Mouse (Mus musculus): Measurements from ENCODE around the gene Sipa1l3. TPM values are rescaled to one million over a fixed set of nuclear protein-coding genes. Genes with fewer than 3 reads are reported as not detected.

The Sipa1l3 gene
- polyA plus RNA-seq, 1 experiment from 2014 or later, result 26.6 TPM

GRCm38 (mm10) chr7:29346212-29346611 lies 172.2 kb downstream of the Sipa1l3 start:
- Histone ChIP-seq H3K27me3 (replicated peaks) (no peaks in the 10 kb centered on the region), H3K36me3 (peaks cover 34% of the 10 kb centered on the region), H3K4me1 (replicated peaks) (no peaks in the 10 kb centered on the region), H3K4me3 (replicated peaks) (no peak overlapping the region), H3K4me2 (replicated peaks) (no peak overlapping the region), H3K9me3 (no peaks in the 10 kb centered on the region), H3K27ac (no peak overlapping the region), H3K9ac (no peak overlapping the region)
- ATAC-seq, result no peak
- 70% methylated on average over 3 of the region's 3 CpGs for WGBS

DNA sequence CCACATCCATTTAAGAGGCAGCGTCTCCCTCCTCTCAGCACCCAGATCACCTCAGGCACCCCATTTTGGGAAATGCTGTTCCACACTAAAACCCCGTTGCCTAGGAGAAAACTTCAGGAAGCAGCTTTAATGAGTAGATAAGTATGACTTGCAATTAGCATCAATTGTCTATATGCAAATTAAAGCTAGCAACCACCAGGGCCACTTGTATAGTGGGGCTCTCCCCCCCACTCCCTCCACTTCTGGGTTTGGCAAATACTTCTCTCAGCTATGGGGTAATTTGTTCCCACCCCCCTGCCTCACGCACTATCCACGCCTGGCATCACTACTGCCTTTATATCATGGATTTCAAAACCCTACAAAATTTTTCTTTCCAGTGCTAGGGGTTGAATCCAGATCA lies 172.9 kb downstream of the Sipa1l3 start:
- H3K4me1 ChIP-seq (replicated peaks), result no peaks in the 10 kb centered on the region
- 86% methylated on average over 4 of the region's 4 CpGs for WGBS
- peaks cover 31% of the 10 kb centered on the region for H3K36me3 ChIP-seq

DNA sequence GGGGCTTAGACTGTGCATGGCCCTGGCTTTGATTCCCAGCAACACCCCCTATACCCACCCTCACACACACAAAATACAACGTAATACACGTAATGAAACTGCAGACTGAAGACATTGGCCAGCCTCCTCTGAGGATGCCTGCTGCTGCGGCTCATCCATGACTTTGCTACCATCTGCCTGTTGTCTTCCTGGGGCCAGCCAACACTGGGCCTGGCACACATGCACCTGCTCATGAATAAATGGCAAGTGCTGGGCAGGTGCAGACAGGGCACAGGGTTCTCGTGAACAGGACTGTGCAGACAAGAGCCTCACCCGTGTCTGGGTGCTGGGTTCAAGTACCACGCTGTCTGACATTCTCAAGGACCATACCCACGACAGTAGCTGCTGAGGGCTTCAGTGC lies 174.7 kb downstream of the Sipa1l3 start:
- H3K4me1 ChIP-seq (replicated peaks), result no peaks in the 10 kb centered on the region
- 90% methylated on average over 7 of the region's 7 CpGs for WGBS
- H3K9me3 ChIP-seq, result no peaks in the 10 kb centered on the region
- no peaks in the 10 kb centered on the region for H3K27me3 ChIP-seq (replicated peaks)
- no peak overlapping the region for H3K4me2 ChIP-seq (replicated peaks)
- no peak overlapping the region for H3K9ac ChIP-seq
- H3K36me3 ChIP-seq, result peaks cover 15% of the 10 kb centered on the region
- no peak for ATAC-seq
- H3K27ac ChIP-seq, result no peak overlapping the region
- H3K4me3 ChIP-seq (replicated peaks), result no peak overlapping the region

More for the DNA sequence above, 172.9 kb downstream of the Sipa1l3 start:
- H3K27ac ChIP-seq, result no peak overlapping the region
- H3K9me3 ChIP-seq, result no peaks in the 10 kb centered on the region
- no peaks in the 10 kb centered on the region for H3K27me3 ChIP-seq (replicated peaks)
- no peak overlapping the region for H3K4me2 ChIP-seq (replicated peaks)
- no peak overlapping the region for H3K4me3 ChIP-seq (replicated peaks)
- H3K9ac ChIP-seq, result no peak overlapping the region
- no peak for ATAC-seq

- ATAC-seq, result no peak
- WGBS, result 70% methylated on average over 8 of the region's 8 CpGs
- no peak overlapping the region for H3K9ac ChIP-seq
- peaks cover 9% of the 10 kb centered on the region for H3K36me3 ChIP-seq
- no peaks in the 10 kb centered on the region for H3K27me3 ChIP-seq (replicated peaks)
- H3K4me3 ChIP-seq (replicated peaks), result no peak overlapping the region
- no peaks in the 10 kb centered on the region for H3K9me3 ChIP-seq
- H3K4me2 ChIP-seq (replicated peaks), result no peak overlapping the region
- no peaks in the 10 kb centered on the region for H3K4me1 ChIP-seq (replicated peaks)
- H3K27ac ChIP-seq, result no peak overlapping the region
Measured at GRCm38 (mm10) chr7:29342489-29343092, 175.8 kb downstream of the Sipa1l3 start.

GRCm38 (mm10) chr7:29341722-29342121 lies 176.7 kb downstream of the Sipa1l3 start:
- Histone ChIP-seq H3K4me3 (replicated peaks) (no peak overlapping the region), H3K27ac (no peak overlapping the region), H3K9me3 (no peaks in the 10 kb centered on the region), H3K9ac (no peak overlapping the region), H3K4me2 (replicated peaks) (no peak overlapping the region), H3K4me1 (replicated peaks) (no peaks in the 10 kb centered on the region), H3K27me3 (replicated peaks) (no peaks in the 10 kb centered on the region), H3K36me3 (peaks cover 7% of the 10 kb centered on the region)
- no peak for ATAC-seq
- WGBS, result 70% methylated on average over 12 of the region's 12 CpGs

GRCm38 (mm10) chr7:29340838-29341237 lies 177.6 kb downstream of the Sipa1l3 start:
- H3K9ac ChIP-seq, result no peak overlapping the region
- no peak overlapping the region for H3K4me2 ChIP-seq (replicated peaks)
- H3K27ac ChIP-seq, result no peak overlapping the region
- H3K4me3 ChIP-seq (replicated peaks), result no peak overlapping the region
- no peaks in the 10 kb centered on the region for H3K27me3 ChIP-seq (replicated peaks)
- no peaks in the 10 kb centered on the region for H3K4me1 ChIP-seq (replicated peaks)
- WGBS, result 90% methylated on average over 8 of the region's 8 CpGs
- no peaks in the 10 kb centered on the region for H3K9me3 ChIP-seq
- no peak for ATAC-seq
- H3K36me3 ChIP-seq, result no peaks in the 10 kb centered on the region; the same call in none of the 2 replicates

DNA sequence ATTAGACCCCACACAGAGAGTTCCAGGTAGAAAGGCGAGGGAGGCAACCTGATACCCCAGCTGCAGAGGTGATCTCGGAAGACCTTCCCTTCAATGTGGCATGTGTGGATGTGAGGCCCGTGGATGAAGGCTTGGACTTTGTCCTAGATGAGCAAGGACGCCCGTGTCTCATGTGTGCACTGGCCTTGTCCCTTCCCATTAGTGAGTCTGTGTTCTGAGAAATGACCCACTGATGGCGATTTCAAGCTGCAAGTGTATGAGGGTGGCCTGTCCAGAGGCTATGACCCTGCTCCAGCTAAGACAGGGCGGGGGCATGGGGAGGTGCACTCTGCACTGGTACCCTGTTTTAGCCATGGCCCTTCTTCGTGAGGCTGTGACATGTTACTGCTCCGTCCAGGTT lies 178.2 kb downstream of the Sipa1l3 start:
- Histone ChIP-seq H3K9me3 (no peaks in the 10 kb centered on the region), H3K27ac (no peak overlapping the region), H3K4me2 (replicated peaks) (no peak overlapping the region), H3K36me3 (no peaks in the 10 kb centered on the region; the same call in none of the 2 replicates), H3K9ac (no peak overlapping the region), H3K4me3 (replicated peaks) (no peak overlapping the region), H3K27me3 (replicated peaks) (no peaks in the 10 kb centered on the region), H3K4me1 (replicated peaks) (0 out of 2 replicates have a peak, but pooled peaks cover under 1% of the 10 kb centered on the region)
- WGBS, result 87% methylated on average over 9 of the region's 9 CpGs
- ATAC-seq, result no peak

DNA sequence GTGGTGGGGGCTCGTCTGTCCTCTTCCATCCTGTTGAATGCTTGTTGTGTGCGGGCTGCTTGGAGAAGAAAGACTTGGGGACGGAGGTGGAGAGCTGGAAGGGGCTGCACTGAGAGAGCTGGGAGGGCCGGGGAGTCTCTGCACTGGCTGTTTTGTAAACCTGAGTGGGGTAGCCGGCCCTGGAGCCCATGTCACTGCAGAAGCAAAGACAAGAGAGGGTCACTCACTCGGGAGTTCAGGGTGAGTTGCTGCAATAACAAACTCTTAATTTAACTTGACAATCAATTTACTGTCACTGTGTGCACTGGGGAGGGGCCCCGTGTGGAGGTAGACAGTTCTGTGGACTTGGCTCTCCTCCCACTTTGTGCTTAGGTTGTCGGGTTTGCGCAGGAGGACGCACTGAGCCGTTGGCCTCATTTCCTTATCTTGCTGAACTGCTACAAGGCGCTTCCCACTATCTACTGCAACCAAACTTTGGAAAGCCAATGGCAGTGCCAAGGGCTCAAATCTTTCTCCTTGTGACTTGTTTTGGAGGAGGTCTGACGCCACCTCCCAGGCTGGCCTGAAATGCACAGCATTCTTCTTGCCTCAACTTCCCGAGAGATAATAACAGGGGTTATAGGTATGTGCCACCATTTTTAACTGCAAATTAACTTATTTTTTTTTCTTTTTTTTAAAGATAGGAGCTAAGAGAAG lies 179.3 kb downstream of the Sipa1l3 start:
- no peak overlapping the region for H3K9ac ChIP-seq
- 52% methylated on average over 14 of the region's 14 CpGs for WGBS
- no peaks in the 10 kb centered on the region for H3K27me3 ChIP-seq (replicated peaks)
- H3K9me3 ChIP-seq, result no peaks in the 10 kb centered on the region
- H3K36me3 ChIP-seq, result no peaks in the 10 kb centered on the region; the same call in none of the 2 replicates
- H3K27ac ChIP-seq, result peak overlapping the region; percentile 13; the same call in 1 of the 2 replicates
- no peak overlapping the region for H3K4me2 ChIP-seq (replicated peaks)
- H3K4me3 ChIP-seq (replicated peaks), result no peak overlapping the region
- ATAC-seq, result peak; percentile 38; the same call in 1 of the 2 replicates
- H3K4me1 ChIP-seq (replicated peaks), result 0 out of 2 replicates have a peak, but pooled peaks cover 3% of the 10 kb centered on the region

- no peak overlapping the region for H3K4me2 ChIP-seq (replicated peaks)
- H3K27me3 ChIP-seq (replicated peaks), result no peaks in the 10 kb centered on the region
- H3K9me3 ChIP-seq, result no peaks in the 10 kb centered on the region
- no peak overlapping the region for H3K9ac ChIP-seq
- WGBS, result 64% methylated on average over 9 of the region's 9 CpGs
- H3K36me3 ChIP-seq, result no peaks in the 10 kb centered on the region; the same call in none of the 2 replicates
- 0 out of 2 replicates have a peak, but pooled peaks cover 3% of the 10 kb centered on the region for H3K4me1 ChIP-seq (replicated peaks)
- peak; percentile 79 for ATAC-seq
- H3K4me3 ChIP-seq (replicated peaks), result no peak overlapping the region
- H3K27ac ChIP-seq, result peak overlapping the region; percentile 51
Measured at GRCm38 (mm10) chr7:29338351-29338919, 180.0 kb downstream of the Sipa1l3 start.

GRCm38 (mm10) chr7:29337766-29338165 lies 180.7 kb downstream of the Sipa1l3 start:
- Histone ChIP-seq H3K4me2 (replicated peaks) (no peak overlapping the region), H3K36me3 (no peaks in the 10 kb centered on the region; the same call in none of the 2 replicates), H3K9ac (no peak overlapping the region), H3K4me1 (replicated peaks) (0 out of 2 replicates have a peak, but pooled peaks cover 3% of the 10 kb centered on the region), H3K27me3 (replicated peaks) (no peaks in the 10 kb centered on the region), H3K4me3 (replicated peaks) (no peak overlapping the region), H3K9me3 (no peaks in the 10 kb centered on the region), H3K27ac (no peak overlapping the region)
- ATAC-seq, result no peak
- WGBS, result 91% methylated on average over 2 of the region's 2 CpGs

DNA sequence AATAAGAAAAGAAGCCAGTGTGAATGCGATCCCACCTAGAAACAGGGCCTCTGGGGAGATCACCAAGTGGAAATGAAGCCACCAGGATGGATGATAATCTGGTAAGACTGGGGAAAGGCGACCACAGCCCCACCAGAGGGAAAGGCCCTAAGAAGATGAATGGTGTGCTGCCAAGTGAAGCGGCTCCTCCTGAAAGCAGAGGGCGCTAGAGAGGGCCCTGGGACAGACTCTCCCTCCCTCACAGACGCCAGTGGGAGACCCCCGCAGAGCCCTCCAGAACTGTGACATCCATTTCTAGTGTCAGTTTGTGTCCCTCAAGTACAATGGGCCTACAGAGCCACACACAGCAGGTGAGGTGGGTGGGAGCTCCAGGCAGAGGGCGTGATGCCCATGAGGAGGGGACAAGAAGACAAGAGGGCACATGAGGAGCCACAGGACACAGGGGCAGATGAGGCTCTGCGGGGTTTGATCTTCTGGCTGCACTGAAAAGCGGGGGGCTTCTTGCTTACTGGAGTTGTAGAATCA lies 181.6 kb downstream of the Sipa1l3 start:
- no peak for ATAC-seq
- Histone ChIP-seq H3K27ac (no peak overlapping the region), H3K27me3 (replicated peaks) (no peaks in the 10 kb centered on the region), H3K9me3 (no peaks in the 10 kb centered on the region), H3K4me1 (replicated peaks) (0 out of 2 replicates have a peak, but pooled peaks cover 3% of the 10 kb centered on the region), H3K9ac (no peak overlapping the region), H3K4me2 (replicated peaks) (no peak overlapping the region), H3K36me3 (no peaks in the 10 kb centered on the region; the same call in none of the 2 replicates), H3K4me3 (replicated peaks) (no peak overlapping the region)
- 74% methylated on average over 9 of the region's 9 CpGs for WGBS

All from intestine, embryonic 15.5 days (tissue).